Mouse (Mus musculus) lung, postnatal 0 days (tissue): ENCODE measurements at regions not wholly inside any gene's neighbourhood (a gene's known extent, or its start where the extent isn't known, plus 50 kb on each side); places are given as distances from the start of the nearest gene placed in this dataset.

ENCODE experiments used
- ATAC-seq: fragments of 200-750 bp; cut with Nextera tagmentation; 2 replicates; pipeline ENCODE4 v1.8.0; 2017; ENCODE audit warnings: moderate library complexity
- DNase-seq: peaks from one replicate; pipeline ENCODE4 v3.0.0-alpha.2; 2016; ENCODE audit warnings: low spot score
- H3K27ac ChIP-seq: fragments of 300-500 bp; sonication (generic); 2 replicates; pipeline ENCODE4 v1.5.1; 2014; ENCODE audit warnings: antibody characterized with exemption, mild to moderate bottlenecking, low read length, mixed read lengths
- H3K27me3 ChIP-seq: fragments of 300-500 bp; sonication (generic); replicated peaks from 2 replicates; pipeline ENCODE4 v1.6.1; 2014; ENCODE audit warnings: low read length, mixed read lengths; ENCODE audit not compliant: insufficient read depth
- H3K36me3 ChIP-seq: fragments of 300-500 bp; sonication (generic); 2 replicates; pipeline ENCODE4 v1.6.1; 2014; ENCODE audit warnings: low read length, mixed read lengths; ENCODE audit not compliant: insufficient read depth
- H3K4me1 ChIP-seq: fragments of 300-500 bp; sonication (generic); 2 replicates; pipeline ENCODE4 v1.6.1; 2014; ENCODE audit warnings: antibody characterized with exemption, low read depth, low read length, mixed read lengths; ENCODE audit not compliant: insufficient read depth
- H3K4me2 ChIP-seq: fragments of 300-500 bp; sonication (generic); replicated peaks from 2 replicates; pipeline ENCODE4 v1.6.1; 2014; ENCODE audit warnings: low read depth, mild to moderate bottlenecking, low read length, moderate library complexity, mixed read lengths
- H3K4me3 ChIP-seq: fragments of 300-500 bp; sonication (generic); 2 replicates; pipeline ENCODE4 v1.5.1; 2014; ENCODE audit warnings: low read depth, low read length
- H3K9ac ChIP-seq: fragments of 300-500 bp; sonication (generic); replicated peaks from 2 replicates; pipeline ENCODE4 v1.6.1; 2014; ENCODE audit warnings: low read depth, mild to moderate bottlenecking
- H3K9me3 ChIP-seq: fragments of 300-500 bp; sonication (generic); 2 replicates; pipeline ENCODE4 v1.6.1; 2016; ENCODE audit warnings: low read length, mixed read lengths
- CTCF ChIP-seq: IDR thresholded peaks from 2 replicates; pipeline ENCODE4 v1.5.1; 2016; ENCODE audit warnings: antibody characterized with exemption, mild to moderate bottlenecking
- EP300 ChIP-seq: IDR thresholded peaks from 2 replicates; pipeline ENCODE4 v1.6.1; 2016; ENCODE audit warnings: antibody characterized with exemption, mild to moderate bottlenecking, control low read depth
- WGBS: fragments of 180-500 bp; shearing (Covaris S2); extraction: QIAGEN DNeasy Blood & Tissue Kit; methylation state at CpG from one replicate; pipeline ENCODE4 v1.1.7; 2014; 5-methylcytosine and 5-hydroxymethylcytosine counted together

DNA sequence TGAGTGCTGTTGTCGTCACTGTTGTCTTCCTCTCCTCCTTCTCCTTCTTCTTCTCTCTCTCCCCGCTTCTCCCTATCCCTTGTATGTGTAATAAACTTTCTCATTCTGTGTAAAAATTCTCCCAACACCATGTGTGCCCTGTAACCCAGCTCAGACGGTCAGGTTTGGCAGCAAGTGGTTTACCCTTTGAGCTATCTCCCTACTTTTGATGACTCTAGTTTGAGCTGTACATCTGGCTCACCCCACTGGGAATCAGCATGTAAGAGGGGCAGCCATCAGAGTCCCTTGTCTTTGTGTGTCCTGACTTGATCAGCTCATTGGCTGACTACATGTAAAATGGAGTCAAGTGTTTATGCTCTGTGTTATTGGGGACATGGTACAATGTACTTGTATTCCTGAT lies 190.5 kb upstream of the Tgfbr2 start:
- H3K9ac ChIP-seq: no peak overlapping the region
- 77% methylated on average over 3 of the region's 3 CpGs for WGBS

DNA sequence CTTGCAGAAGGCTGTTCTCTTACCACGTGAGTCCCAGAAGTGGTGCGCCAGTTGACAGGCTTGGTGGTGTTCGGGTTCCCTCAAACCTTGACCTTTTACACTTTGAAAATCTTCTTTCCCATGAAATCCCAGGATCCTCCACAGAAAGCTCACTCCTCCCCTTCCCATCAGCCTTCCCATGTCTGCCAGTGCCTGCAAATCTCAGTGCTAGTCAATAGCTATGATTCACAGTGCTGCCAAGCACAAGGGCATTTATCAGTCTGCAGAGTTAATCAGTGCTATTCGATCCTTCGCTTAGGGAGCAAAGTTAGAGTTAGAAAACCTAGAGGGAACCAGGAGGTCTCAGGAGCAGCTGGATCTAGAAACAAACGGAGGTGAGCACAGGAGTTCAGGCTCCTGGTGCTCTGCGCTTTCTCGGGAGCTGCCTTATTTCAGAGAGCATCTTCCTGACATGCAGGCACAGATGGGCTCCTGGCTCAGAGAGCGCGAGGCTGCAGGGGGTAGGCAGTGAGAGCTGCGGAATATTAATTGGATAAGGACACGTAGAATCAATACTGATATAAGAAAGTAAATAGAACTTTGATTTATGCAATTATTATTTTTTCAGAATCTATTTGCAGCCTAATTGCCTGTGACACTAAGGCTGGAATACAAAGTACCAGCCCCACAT lies 190.0 kb upstream of the Tgfbr2 start:
- Histone ChIP-seq H3K4me1 (peaks cover 4% of the 10 kb centered on the region; the same call in 1 of the 2 replicates), H3K36me3 (no peaks in the 10 kb centered on the region), H3K4me3 (no peak overlapping the region), H3K27me3 (no peaks in the 10 kb centered on the region), H3K9me3 (no peaks in the 10 kb centered on the region), H3K27ac (no peak overlapping the region), H3K4me2 (no peak overlapping the region), H3K9ac (no peak overlapping the region)
- WGBS: 81% methylated on average over 12 of the region's 12 CpGs
- DNase-seq (no peak), ATAC-seq (no peak)
- TF ChIP-seq CTCF (no peak), EP300 (no peak)

More for the DNA sequence above, 190.5 kb upstream of the Tgfbr2 start:
- DNase-seq (no peak), ATAC-seq (no peak)
- Histone ChIP-seq H3K4me1 (peaks cover 4% of the 10 kb centered on the region; the same call in 1 of the 2 replicates), H3K9me3 (no peaks in the 10 kb centered on the region), H3K27me3 (no peaks in the 10 kb centered on the region), H3K4me2 (no peak overlapping the region), H3K4me3 (no peak overlapping the region), H3K36me3 (no peaks in the 10 kb centered on the region), H3K27ac (no peak overlapping the region)
- no peak for TF ChIP-seq EP300
- TF ChIP-seq CTCF: no peak

- no peak for ATAC-seq
- Histone ChIP-seq H3K9me3 (no peaks in the 10 kb centered on the region), H3K9ac (no peak overlapping the region), H3K27me3 (no peaks in the 10 kb centered on the region), H3K36me3 (no peaks in the 10 kb centered on the region), H3K27ac (no peak overlapping the region), H3K4me3 (no peak overlapping the region), H3K4me1 (no peaks in the 10 kb centered on the region), H3K4me2 (no peak overlapping the region)
- DNase-seq: no peak
- WGBS: 68% methylated on average over 3 of the region's 3 CpGs
- TF ChIP-seq EP300: no peak
- no peak for TF ChIP-seq CTCF
These were observed 185.9 kb upstream of the Tgfbr2 start for GRCm38 (mm10) chr9:116361092-116361491.

GRCm38 (mm10) chr9:116354056-116354732 lies 179.0 kb upstream of the Tgfbr2 start:
- WGBS: 82% methylated on average over 7 of the region's 7 CpGs
- peak overlapping the region; percentile 79 for H3K27ac ChIP-seq
- H3K36me3 ChIP-seq: no peaks in the 10 kb centered on the region
- ATAC-seq: no peak
- H3K9ac ChIP-seq: no peak overlapping the region
- no peak overlapping the region for H3K4me3 ChIP-seq
- no peaks in the 10 kb centered on the region for H3K9me3 ChIP-seq
- TF ChIP-seq EP300: no peak
- no peak for TF ChIP-seq CTCF
- no peak for DNase-seq
- H3K27me3 ChIP-seq: no peaks in the 10 kb centered on the region
- H3K4me1 ChIP-seq: peaks cover 8% of the 10 kb centered on the region; the same call in 1 of the 2 replicates
- H3K4me2 ChIP-seq: no peak overlapping the region

DNA sequence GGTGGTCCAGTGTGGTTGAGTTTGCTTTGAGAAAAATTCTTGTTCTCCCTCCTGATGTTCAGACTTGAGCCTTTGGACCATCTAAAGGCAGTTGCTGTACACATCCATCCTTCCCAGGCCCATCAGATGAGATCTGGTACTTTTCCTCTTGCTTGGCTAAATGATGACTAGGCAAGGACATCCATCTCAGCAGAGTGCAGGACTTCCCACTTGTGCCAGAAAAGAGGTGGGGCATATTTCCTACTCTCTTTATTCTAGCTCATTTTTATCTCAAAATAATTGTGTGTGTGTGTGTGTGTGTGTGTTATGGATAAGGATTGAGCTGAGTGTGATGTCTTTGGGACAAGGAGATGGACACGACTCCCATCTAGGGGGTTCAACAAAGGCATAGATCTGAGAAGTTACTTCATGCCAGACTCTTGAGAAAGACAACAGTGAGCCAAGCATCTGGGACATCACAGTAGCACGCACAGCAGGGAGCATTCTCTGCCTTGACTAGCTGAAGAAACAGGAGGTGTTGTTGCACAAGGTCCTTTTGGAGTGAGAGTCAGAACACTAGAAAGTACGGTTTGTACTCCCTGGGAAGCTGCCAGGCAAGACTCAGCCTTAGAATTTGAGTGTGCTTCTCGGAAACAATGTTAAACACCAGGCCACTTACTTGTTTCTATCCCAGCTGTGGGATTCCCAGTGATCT lies 177.8 kb upstream of the Tgfbr2 start:
- 32% methylated on average over 4 of the region's 4 CpGs for WGBS
- Histone ChIP-seq H3K27ac (peak overlapping the region; percentile 79), H3K36me3 (no peaks in the 10 kb centered on the region), H3K27me3 (no peaks in the 10 kb centered on the region), H3K9ac (no peak overlapping the region), H3K9me3 (no peaks in the 10 kb centered on the region), H3K4me3 (no peak overlapping the region), H3K4me2 (no peak overlapping the region), H3K4me1 (peaks cover 8% of the 10 kb centered on the region; the same call in 1 of the 2 replicates)
- DNase-seq (peak; percentile 98), ATAC-seq (peak; percentile 96)
- TF ChIP-seq EP300 (peak; percentile 100), CTCF (peak; percentile 19; the same call in 1 of the 2 replicates)

DNA sequence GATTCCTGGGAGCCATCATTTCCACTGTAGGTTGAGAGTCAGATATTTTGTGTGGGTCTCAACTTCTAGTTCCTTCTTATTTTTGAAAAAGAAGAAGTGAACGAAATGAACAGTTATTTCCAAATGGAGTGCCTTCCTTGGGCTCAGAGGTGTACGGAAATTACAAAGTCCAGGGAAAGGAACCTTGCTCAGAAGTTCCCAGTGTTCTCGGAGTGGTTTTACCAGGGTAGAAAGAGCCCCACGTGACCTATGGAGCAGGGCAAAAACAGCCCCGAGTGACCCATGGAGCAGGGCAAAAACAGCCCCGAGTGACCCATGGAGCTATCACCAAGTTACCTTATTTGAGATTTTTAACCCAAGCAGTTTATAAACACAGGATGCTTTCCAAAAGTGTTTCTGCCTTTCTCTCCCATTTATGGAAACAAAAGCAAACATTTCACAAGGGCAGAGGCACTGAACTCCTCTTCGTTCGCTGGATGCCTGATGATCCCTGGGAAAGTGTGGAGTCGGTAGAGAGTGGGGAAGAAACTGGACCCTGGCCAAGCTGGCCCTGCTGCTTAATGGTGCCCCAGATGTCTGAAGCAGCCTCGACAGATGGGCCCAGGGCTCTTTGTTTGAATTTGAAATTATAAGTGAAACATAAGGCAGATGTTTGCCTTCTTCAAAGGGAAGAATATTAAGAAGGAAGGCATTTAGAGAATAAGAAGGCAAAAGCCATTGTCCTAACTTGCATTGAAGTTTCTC lies 175.8 kb upstream of the Tgfbr2 start:
- Histone ChIP-seq H3K4me1 (peaks cover 8% of the 10 kb centered on the region; the same call in 1 of the 2 replicates), H3K4me3 (no peak overlapping the region), H3K9me3 (no peaks in the 10 kb centered on the region), H3K27ac (peak overlapping the region; percentile 57), H3K9ac (no peak overlapping the region), H3K27me3 (no peaks in the 10 kb centered on the region), H3K4me2 (no peak overlapping the region), H3K36me3 (no peaks in the 10 kb centered on the region)
- DNase-seq (no peak), ATAC-seq (no peak)
- no peak for TF ChIP-seq EP300
- no peak for TF ChIP-seq CTCF
- WGBS: 40% methylated on average over 10 of the region's 10 CpGs
